Mouse (Mus musculus): ENCODE measurements at regions not wholly inside any gene's neighbourhood (a gene's known extent, or its start where the extent isn't known, plus 50 kb on each side); places are given as distances from the start of the nearest gene placed in this dataset.

GRCm38 (mm10) chr15:36857622-36858021, 150.0 kb downstream of the Zfp706 start:
- Histone ChIP-seq H3K4me1 (replicated peaks; ENCODE audit: control insufficient read depth, insufficient read depth, low read length) (peaks cover 7% of the 10 kb centered on the region), H3K36me3 (ENCODE audit: control insufficient read depth, insufficient read depth, low read length) (no peaks in the 10 kb centered on the region), H3K27ac (ENCODE audit: control insufficient read depth, insufficient read depth, low read length) (no peak overlapping the region), H3K4me3 (ENCODE audit: control insufficient read depth, insufficient read depth, low read length) (no peak overlapping the region), H3K27me3 (ENCODE audit: control insufficient read depth, insufficient read depth, low read length) (no peaks in the 10 kb centered on the region)
- no peak for TF ChIP-seq CTCF (IDR thresholded peaks at IDR 0.05; ENCODE audit: borderline replicate concordance, control insufficient read depth, extremely low read depth, insufficient read depth, low read length, poor library complexity)
- TF ChIP-seq POLR2A (IDR thresholded peaks at IDR 0.05; ENCODE audit: control insufficient read depth, extremely low read depth, insufficient read depth, low read length, poor library complexity) = no peak
- 93% methylated on average over 1 of the region's 1 CpGs for WGBS
- no peak for DNase-seq

GRCm38 (mm10) chr15:36855550-36856131, 151.9 kb downstream of the Zfp706 start:
- H3K4me3 ChIP-seq (ENCODE audit: control insufficient read depth, insufficient read depth, low read length) = no peak overlapping the region
- no peaks in the 10 kb centered on the region for H3K36me3 ChIP-seq (ENCODE audit: control insufficient read depth, insufficient read depth, low read length)
- TF ChIP-seq POLR2A (IDR thresholded peaks at IDR 0.05; ENCODE audit: control insufficient read depth, extremely low read depth, insufficient read depth, low read length, poor library complexity) (no peak), CTCF (IDR thresholded peaks at IDR 0.05; ENCODE audit: borderline replicate concordance, control insufficient read depth, extremely low read depth, insufficient read depth, low read length, poor library complexity) (no peak)
- 42% methylated on average over 7 of the region's 7 CpGs for WGBS
- no peak overlapping the region for H3K27ac ChIP-seq (ENCODE audit: control insufficient read depth, insufficient read depth, low read length)
- H3K4me1 ChIP-seq (replicated peaks; ENCODE audit: control insufficient read depth, insufficient read depth, low read length) = peaks cover 7% of the 10 kb centered on the region
- DNase-seq = peak; percentile 9
- no peaks in the 10 kb centered on the region for H3K27me3 ChIP-seq (ENCODE audit: control insufficient read depth, insufficient read depth, low read length)

- TF ChIP-seq POLR2A (IDR thresholded peaks at IDR 0.05; ENCODE audit: control insufficient read depth, extremely low read depth, insufficient read depth, low read length, poor library complexity) = no peak
- WGBS = 71% methylated on average over 6 of the region's 6 CpGs
- Histone ChIP-seq H3K36me3 (ENCODE audit: control insufficient read depth, insufficient read depth, low read length) (no peaks in the 10 kb centered on the region), H3K4me1 (replicated peaks; ENCODE audit: control insufficient read depth, insufficient read depth, low read length) (peaks cover 7% of the 10 kb centered on the region), H3K4me3 (ENCODE audit: control insufficient read depth, insufficient read depth, low read length) (no peak overlapping the region), H3K27ac (ENCODE audit: control insufficient read depth, insufficient read depth, low read length) (no peak overlapping the region), H3K27me3 (ENCODE audit: control insufficient read depth, insufficient read depth, low read length) (no peaks in the 10 kb centered on the region)
- DNase-seq = no peak
Measured at GRCm38 (mm10) chr15:36854900-36855321, 152.7 kb downstream of the Zfp706 start.

- no peak for DNase-seq
- 77% methylated on average over 6 of the region's 6 CpGs for WGBS
- H3K27me3 ChIP-seq (ENCODE audit: control insufficient read depth, insufficient read depth, low read length) = no peaks in the 10 kb centered on the region
- H3K27ac ChIP-seq (ENCODE audit: control insufficient read depth, insufficient read depth, low read length) = no peak overlapping the region
- no peaks in the 10 kb centered on the region for H3K36me3 ChIP-seq (ENCODE audit: control insufficient read depth, insufficient read depth, low read length)
- H3K4me1 ChIP-seq (replicated peaks; ENCODE audit: control insufficient read depth, insufficient read depth, low read length) = peaks cover 7% of the 10 kb centered on the region
- no peak overlapping the region for H3K4me3 ChIP-seq (ENCODE audit: control insufficient read depth, insufficient read depth, low read length)
- TF ChIP-seq CTCF (IDR thresholded peaks at IDR 0.05; ENCODE audit: borderline replicate concordance, control insufficient read depth, extremely low read depth, insufficient read depth, low read length, poor library complexity) (no peak), POLR2A (IDR thresholded peaks at IDR 0.05; ENCODE audit: control insufficient read depth, extremely low read depth, insufficient read depth, low read length, poor library complexity) (no peak)
Measured at GRCm38 (mm10) chr15:36852229-36852821, 155.2 kb downstream of the Zfp706 start.

- Histone ChIP-seq H3K4me1 (replicated peaks; ENCODE audit: control insufficient read depth, insufficient read depth, low read length) (no peaks in the 10 kb centered on the region), H3K27me3 (ENCODE audit: control insufficient read depth, insufficient read depth, low read length) (no peaks in the 10 kb centered on the region), H3K4me3 (ENCODE audit: control insufficient read depth, insufficient read depth, low read length) (no peak overlapping the region), H3K36me3 (ENCODE audit: control insufficient read depth, insufficient read depth, low read length) (no peaks in the 10 kb centered on the region), H3K27ac (ENCODE audit: control insufficient read depth, insufficient read depth, low read length) (no peak overlapping the region)
- no peak for TF ChIP-seq POLR2A (IDR thresholded peaks at IDR 0.05; ENCODE audit: control insufficient read depth, extremely low read depth, insufficient read depth, low read length, poor library complexity)
- no peak for DNase-seq
- WGBS = 74% methylated on average over 5 of the region's 5 CpGs
Measured at GRCm38 (mm10) chr15:36848238-36848637, 159.3 kb downstream of the Zfp706 start.

- no peak for TF ChIP-seq CTCF (IDR thresholded peaks at IDR 0.05; ENCODE audit: borderline replicate concordance, control insufficient read depth, extremely low read depth, insufficient read depth, low read length, poor library complexity)
- no peak for TF ChIP-seq POLR2A (IDR thresholded peaks at IDR 0.05; ENCODE audit: control insufficient read depth, extremely low read depth, insufficient read depth, low read length, poor library complexity)
- DNase-seq = no peak
- Histone ChIP-seq H3K4me3 (ENCODE audit: control insufficient read depth, insufficient read depth, low read length) (no peak overlapping the region), H3K4me1 (replicated peaks; ENCODE audit: control insufficient read depth, insufficient read depth, low read length) (no peaks in the 10 kb centered on the region), H3K36me3 (ENCODE audit: control insufficient read depth, insufficient read depth, low read length) (no peaks in the 10 kb centered on the region), H3K27me3 (ENCODE audit: control insufficient read depth, insufficient read depth, low read length) (no peaks in the 10 kb centered on the region), H3K27ac (ENCODE audit: control insufficient read depth, insufficient read depth, low read length) (no peak overlapping the region)
- WGBS = 93% methylated on average over 9 of the region's 9 CpGs
Measured at GRCm38 (mm10) chr15:36846806-36847205, 160.8 kb downstream of the Zfp706 start.

Measured in thymus, adult 2 months (tissue).